ENCODE assay signal across 24 mouse cellular contexts in the genomic region with DNA sequence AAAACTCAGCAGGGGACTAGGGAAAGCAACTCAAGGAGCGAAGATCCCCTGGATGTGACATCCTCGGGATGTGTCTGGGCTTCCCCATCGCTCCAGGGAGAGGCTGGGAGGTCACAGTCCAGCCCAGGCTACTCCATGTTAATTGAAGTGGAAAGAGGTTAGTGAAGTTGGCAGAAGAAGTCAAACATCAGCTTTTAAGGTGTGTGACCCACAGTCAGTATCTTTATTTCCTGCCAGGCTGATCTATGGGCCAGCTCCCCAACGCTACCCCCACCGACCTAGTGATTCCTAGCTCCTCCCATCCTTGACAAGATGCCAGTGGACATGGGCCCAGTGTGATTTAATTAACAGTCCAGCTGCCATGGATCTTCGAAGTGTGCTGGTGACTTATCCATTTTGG.
A peak's percentile ranks its signal among the peaks of the same experiment; 100 is the strongest.
DNase-seq lines count a peak whose midpoint lies in the region; ATAC-seq and TF ChIP-seq lines count a peak whose summit lies in the region.
"Had no signal": no experiment of that assay in that cellular context is flagged by ENCODE, and none has a peak within 500 bp of the region (broad histone marks: within the 10 kb centered on the region; RNA-seq: fewer than 3 reads in every experiment).

No protein-coding gene starts in this region.

- no peaks in the 10 kb centered on the region for H3K27me3 ChIP-seq in hindbrain, postnatal 0 days (ENCODE audit: insufficient read depth, low read length)
- no peaks in the 10 kb centered on the region for H3K27me3 ChIP-seq in hindbrain, embryonic 16.5 days (replicated peaks; ENCODE audit: control insufficient read depth, insufficient read depth, low read length)
- H3K27me3 ChIP-seq in E14TG2a.4 (ENCODE audit: insufficient read depth, low read length), result no peaks in the 10 kb centered on the region
- H3K27me3 ChIP-seq: heart, embryonic 12.5 days; limb, embryonic 15.5 days; lung, embryonic 15.5 days; neural tube, embryonic 13.5 days had no signal

- no peaks in the 10 kb centered on the region for H3K36me3 ChIP-seq in hindbrain, postnatal 0 days (ENCODE audit: insufficient read depth, low read length)
- H3K36me3 ChIP-seq in hindbrain, embryonic 16.5 days (ENCODE audit: control insufficient read depth, insufficient read depth, low read length), result no peaks in the 10 kb centered on the region
- no peaks in the 10 kb centered on the region for H3K36me3 ChIP-seq in E14TG2a.4 (ENCODE audit: insufficient read depth, low read length)
- H3K36me3 ChIP-seq: limb, embryonic 15.5 days; lung, embryonic 15.5 days; midbrain, embryonic 10.5 days; neural tube, embryonic 13.5 days had no signal

- H3K9me3 ChIP-seq in hindbrain, postnatal 0 days (ENCODE audit: low read length), result no peaks in the 10 kb centered on the region
- H3K9me3 ChIP-seq in hindbrain, embryonic 16.5 days (ENCODE audit: control insufficient read depth, low read length), result no peaks in the 10 kb centered on the region
- no peaks in the 10 kb centered on the region for H3K9me3 ChIP-seq in E14TG2a.4 (ENCODE audit: low read length)
- H3K9me3 ChIP-seq: heart, embryonic 12.5 days; limb, embryonic 15.5 days; lung, embryonic 15.5 days; midbrain, embryonic 10.5 days; neural tube, embryonic 13.5 days had no signal

- no peak overlapping the region for H3K27ac ChIP-seq in hindbrain, postnatal 0 days
- no peak overlapping the region for H3K27ac ChIP-seq in hindbrain, embryonic 16.5 days (ENCODE audit: low read depth, low read length)
- H3K27ac ChIP-seq: limb, embryonic 15.5 days; liver, embryonic 14.5 days; lung, embryonic 15.5 days; midbrain, embryonic 10.5 days; neural tube, embryonic 13.5 days had no signal

- WGBS in hindbrain, postnatal 0 days, result 63% methylated on average over 6 of the region's 6 CpGs
- 77% methylated on average over 6 of the region's 6 CpGs for WGBS in hindbrain, embryonic 16.5 days

- TF ChIP-seq CTCF in hindbrain, postnatal 0 days (IDR thresholded peaks at IDR 0.05; ENCODE audit: low read depth), result no peak
- TF ChIP-seq CTCF in E14TG2a.4 (conservative IDR thresholded peaks at IDR 0.05; ENCODE audit: low read length), result no peak

- H3K4me3 ChIP-seq in hindbrain, postnatal 0 days (ENCODE audit: low read length), result no peak overlapping the region
- H3K4me3 ChIP-seq in hindbrain, embryonic 16.5 days (ENCODE audit: low read length), result no peak overlapping the region
- H3K4me3 ChIP-seq in E14TG2a.4 (replicated peaks; ENCODE audit: low read length), result peak overlapping the region; percentile 71
- H3K4me3 ChIP-seq: heart, embryonic 12.5 days; limb, embryonic 15.5 days; lung, embryonic 15.5 days; midbrain, embryonic 10.5 days; myocyte; neural tube, embryonic 13.5 days had no signal

- ATAC-seq in hindbrain, postnatal 0 days, result 0 out of 2 replicates have a peak, but pooled peaks have one; percentile 21
- ATAC-seq in hindbrain, embryonic 16.5 days, result no peak
- ATAC-seq in frontal cortex, adult (ENCODE audit: low TSS enrichment), result no peak
- ATAC-seq: forebrain, embryonic 14.5 days; midbrain, embryonic 16.5 days had no signal

- no peak overlapping the region for H3K9ac ChIP-seq in hindbrain, postnatal 0 days (replicated peaks; ENCODE audit: low read length)
- no peak overlapping the region for H3K9ac ChIP-seq in hindbrain, embryonic 16.5 days (ENCODE audit: low read depth, low read length)
- H3K9ac ChIP-seq: heart, embryonic 12.5 days; limb, embryonic 15.5 days; liver, embryonic 14.5 days; lung, embryonic 15.5 days; neural tube, embryonic 13.5 days had no signal

- H3K4me2 ChIP-seq in hindbrain, postnatal 0 days (ENCODE audit: low read depth, low read length), result no peak overlapping the region
- no peak overlapping the region for H3K4me2 ChIP-seq in hindbrain, embryonic 16.5 days (ENCODE audit: low read length)
- H3K4me2 ChIP-seq: heart, embryonic 12.5 days; limb, embryonic 15.5 days; lung, embryonic 15.5 days; neural tube, embryonic 13.5 days had no signal

- DNase-seq in hindbrain, postnatal 0 days (ENCODE audit: low spot score), result peak; percentile 42
- peak; percentile 91 for DNase-seq in kidney, adult 9 months
- DNase-seq in kidney, postnatal 25 days, result peak; percentile 82 to 83
- DNase-seq in cerebellum, adult 8-10 months, result no peak
- DNase-seq: adrenal gland, postnatal 36 days; gastrocnemius, postnatal 25 days; heart, adult 18-20 months; heart, postnatal 14 days; layer of hippocampus, adult 9-11 months; right cerebral cortex, adult 18-20 months; right cerebral cortex, postnatal 4 days; thymus, postnatal 36 days had no signal

- no peaks in the 10 kb centered on the region for H3K4me1 ChIP-seq in hindbrain, postnatal 0 days (ENCODE audit: insufficient read depth, low read length)
- H3K4me1 ChIP-seq in hindbrain, embryonic 16.5 days (ENCODE audit: control insufficient read depth, insufficient read depth, low read depth, low read length), result no peaks in the 10 kb centered on the region
- peaks cover 31% of the 10 kb centered on the region for H3K4me1 ChIP-seq in E14TG2a.4 (replicated peaks; ENCODE audit: low read depth, low read length)
- H3K4me1 ChIP-seq: neural tube, embryonic 13.5 days had no signal
